8 mouse cellular contexts compared by ENCODE assay signal in genomic region chr1:21077619-21078018, GRCm38 (mm10). TPM values are rescaled to one million over a fixed set of nuclear protein-coding genes. Genes with fewer than 3 reads are reported as not detected.
A peak's percentile ranks its signal among the peaks of the same experiment; 100 is the strongest.
DNase-seq lines count a peak whose midpoint lies in the region; ATAC-seq lines count a peak whose summit lies in the region.

No protein-coding gene starts in this region.

- ATAC-seq in megakaryocyte, adult 5-6 weeks (ENCODE audit: poor library complexity, severe bottlenecking): no peak
- ATAC-seq in liver, embryonic 15.5 days (ENCODE audit: insufficient read depth): no peak

- H3K9me3 ChIP-seq in megakaryocyte, embryonic 14.5 days: no peaks in the 10 kb centered on the region
- no peaks in the 10 kb centered on the region for H3K9me3 ChIP-seq in liver, embryonic 15.5 days (replicated peaks)

- peak; percentile 10 for DNase-seq in embryo, embryonic 10 days (ENCODE audit: low spot score)
- DNase-seq in embryo, embryonic 10.5 days (ENCODE audit: low spot score): no peak
- no peak for DNase-seq in cerebellum, adult 9-11 months
- no peak for DNase-seq in cerebellum, adult 8-10 months
- DNase-seq in embryo, embryonic 11 days: no peak

- H3K4me1 ChIP-seq in megakaryocyte, embryonic 14.5 days: peaks cover 44% of the 10 kb centered on the region
- peaks cover 29% of the 10 kb centered on the region for H3K4me1 ChIP-seq in liver, embryonic 15.5 days (replicated peaks)

- H3K9ac ChIP-seq in liver, embryonic 15.5 days: no peak overlapping the region

- peak overlapping the region; percentile 98 for H3K4me3 ChIP-seq in megakaryocyte, embryonic 14.5 days (replicated peaks)
- H3K4me3 ChIP-seq in liver, embryonic 15.5 days (replicated peaks): no peak overlapping the region; the same call in 1 of the 2 replicates

- peak overlapping the region; percentile 85; the same call in 1 of the 2 replicates for H3K4me2 ChIP-seq in liver, embryonic 15.5 days

- no peak overlapping the region for H3K27ac ChIP-seq in liver, embryonic 15.5 days (replicated peaks)

- H3K36me3 ChIP-seq in megakaryocyte, embryonic 14.5 days (replicated peaks; ENCODE audit: low read length): no peaks in the 10 kb centered on the region
- H3K36me3 ChIP-seq in liver, embryonic 15.5 days (replicated peaks): no peaks in the 10 kb centered on the region

- H3K27me3 ChIP-seq in megakaryocyte, embryonic 14.5 days (replicated peaks): peaks cover 16% of the 10 kb centered on the region
- peaks cover 22% of the 10 kb centered on the region for H3K27me3 ChIP-seq in liver, embryonic 15.5 days

- 68% methylated on average over 7 of the region's 7 CpGs for WGBS in liver, embryonic 15.5 days (ENCODE audit: insufficient replicate concordance)

RNA-seq across cellular contexts. Expression of gene Tram2, which starts 1.4 kb away (rescaled TPM):
- polyA plus RNA-seq in megakaryocyte, embryonic 14.5 days (2012; ENCODE audit: insufficient read depth, low replicate concordance): 0.22 TPM in 1 of 2 replicates, not detected in the other
- total RNA-seq in megakaryocyte, adult 5-6 weeks (2015): 13.7 and 16.3 TPM in 2 replicates
- 2.2 and 3.0 TPM in 2 replicates for total RNA-seq in megakaryocyte, adult 5-6 weeks (2017)
- polyA plus RNA-seq in liver, embryonic 15.5 days (2015; fragmentation: Nextera tagmentation; extraction: Ambion mirVana): 1.6 and 1.7 TPM in 2 replicates
